Mouse (Mus musculus): ENCODE measurements around the gene Adamts4.

The Adamts4 gene

DNA sequence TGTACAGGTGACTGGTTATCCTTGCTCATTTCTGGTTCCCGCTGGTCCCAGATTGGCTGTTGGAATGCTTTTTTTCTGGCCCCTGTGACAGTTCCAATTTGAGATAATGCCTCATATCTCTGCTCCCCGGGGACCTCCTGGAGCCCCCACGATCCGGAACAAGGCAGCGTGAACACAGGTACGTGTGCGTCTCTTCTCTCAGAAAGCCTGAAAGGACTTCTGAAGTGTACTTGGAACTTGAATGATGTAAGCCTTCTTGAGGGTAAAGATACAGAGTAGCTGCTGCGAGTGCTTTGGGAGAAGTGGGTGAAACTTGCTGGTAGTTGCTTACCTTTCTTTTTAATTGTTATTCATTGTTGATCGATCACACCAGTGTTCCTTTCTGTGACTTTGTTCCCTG lies 21.0 kb downstream of the Adamts4 start:
- in situ Hi-C loops (cut with MboI; ENCODE audit: low pct_unique_long_range_greater_than_20kb in 1 of 2, low sequenced_read_pairs in 2 of 2, unreplicated experiment in 1 of 2): no loop called here

DNA sequence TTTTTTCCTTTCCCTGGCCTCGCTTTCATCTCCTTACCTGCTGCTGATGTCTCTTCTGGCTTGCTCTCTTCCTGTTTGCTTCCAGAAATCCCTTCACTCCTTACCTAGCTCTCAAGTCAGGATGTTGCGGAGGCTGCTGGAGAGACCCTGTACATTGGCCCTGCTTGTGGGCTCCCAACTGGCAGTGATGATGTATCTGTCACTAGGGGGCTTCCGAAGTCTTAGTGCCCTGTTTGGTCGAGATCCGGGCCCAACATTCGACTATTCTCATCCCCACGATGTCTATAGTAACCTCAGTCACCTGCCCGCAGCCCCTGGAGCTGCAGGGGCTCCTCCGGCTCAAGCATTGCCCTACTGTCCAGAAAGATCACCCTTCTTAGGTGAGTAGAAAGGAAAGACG lies 21.4 kb downstream of the Adamts4 start:
- in situ Hi-C loops (cut with MboI; ENCODE audit: low pct_unique_long_range_greater_than_20kb in 1 of 2, low sequenced_read_pairs in 2 of 2, unreplicated experiment in 1 of 2): no loop called here

DNA sequence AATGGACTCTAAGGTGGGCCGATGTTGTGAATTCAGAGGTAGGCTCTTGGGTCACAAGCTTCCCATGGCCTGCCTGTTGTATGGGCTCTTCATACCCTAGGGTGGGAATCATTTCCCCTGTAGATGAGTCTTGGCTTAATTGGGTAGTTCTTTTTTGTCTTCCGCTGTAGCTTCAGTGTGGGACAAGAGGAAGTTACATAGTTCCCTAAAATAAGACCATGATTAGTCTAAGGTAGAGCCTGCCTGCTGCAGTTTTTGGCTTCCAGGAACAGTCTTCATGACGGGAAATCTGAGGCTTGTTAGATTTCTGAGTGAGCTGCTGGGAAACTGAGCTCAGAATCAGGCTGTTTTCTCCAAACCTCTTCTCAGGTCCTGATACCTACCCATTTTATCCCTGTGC lies 21.9 kb downstream of the Adamts4 start:
- in situ Hi-C loops (cut with MboI; ENCODE audit: low pct_unique_long_range_greater_than_20kb in 1 of 2, low sequenced_read_pairs in 2 of 2, unreplicated experiment in 1 of 2): no loop called here

DNA sequence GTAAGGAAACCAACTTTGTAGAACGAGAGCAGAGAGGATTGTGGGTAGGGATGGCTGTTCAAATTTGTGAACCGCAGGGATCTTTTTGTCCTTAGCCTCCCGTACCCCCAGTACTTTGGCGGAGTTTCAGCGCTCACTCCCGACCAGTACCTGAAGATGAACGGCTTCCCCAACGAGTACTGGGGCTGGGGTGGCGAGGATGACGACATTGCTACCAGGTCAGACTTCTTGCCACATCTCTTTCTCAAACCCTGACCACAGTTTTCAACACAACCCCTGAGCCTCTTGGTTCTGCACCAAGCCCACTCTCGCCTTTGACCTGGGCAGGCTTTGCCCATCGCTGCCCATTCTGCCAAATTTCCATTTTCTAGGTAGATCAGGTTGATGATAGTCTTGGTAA lies 23.9 kb downstream of the Adamts4 start:
- in situ Hi-C loops (cut with MboI; ENCODE audit: low pct_unique_long_range_greater_than_20kb in 1 of 2, low sequenced_read_pairs in 2 of 2, unreplicated experiment in 1 of 2): no loop called here

DNA sequence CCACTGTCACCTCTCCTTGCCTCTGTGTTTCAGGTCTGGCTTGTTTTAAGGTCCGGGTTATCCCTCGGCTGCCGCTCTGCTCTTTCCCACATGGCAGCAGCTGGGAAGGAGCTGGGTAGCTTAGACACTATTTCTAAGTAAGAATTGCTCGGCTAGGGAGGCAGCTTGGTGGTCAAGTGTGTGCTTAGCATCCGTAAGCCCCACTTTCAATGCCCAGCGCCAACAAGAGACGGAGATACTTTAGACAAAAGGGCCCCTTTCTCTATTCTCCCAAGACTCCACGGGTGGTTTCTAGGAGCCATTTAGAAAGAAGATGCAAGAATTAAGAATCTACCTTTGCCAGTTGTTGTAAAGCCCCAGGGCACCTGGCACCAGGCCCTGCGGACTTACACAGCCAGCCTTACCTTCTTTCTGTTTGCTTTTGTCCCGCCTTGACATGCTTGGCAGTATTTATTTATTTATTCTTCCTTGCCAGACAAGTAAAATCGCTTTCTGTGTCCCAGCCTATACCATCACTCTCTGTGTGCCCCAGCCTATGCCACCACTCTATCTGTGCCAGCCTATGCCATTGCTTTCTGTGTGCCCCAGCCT lies 25.0 kb downstream of the Adamts4 start:
- in situ Hi-C loops (cut with MboI; ENCODE audit: low pct_unique_long_range_greater_than_20kb in 1 of 2, low sequenced_read_pairs in 2 of 2, unreplicated experiment in 1 of 2): no loop called here

DNA sequence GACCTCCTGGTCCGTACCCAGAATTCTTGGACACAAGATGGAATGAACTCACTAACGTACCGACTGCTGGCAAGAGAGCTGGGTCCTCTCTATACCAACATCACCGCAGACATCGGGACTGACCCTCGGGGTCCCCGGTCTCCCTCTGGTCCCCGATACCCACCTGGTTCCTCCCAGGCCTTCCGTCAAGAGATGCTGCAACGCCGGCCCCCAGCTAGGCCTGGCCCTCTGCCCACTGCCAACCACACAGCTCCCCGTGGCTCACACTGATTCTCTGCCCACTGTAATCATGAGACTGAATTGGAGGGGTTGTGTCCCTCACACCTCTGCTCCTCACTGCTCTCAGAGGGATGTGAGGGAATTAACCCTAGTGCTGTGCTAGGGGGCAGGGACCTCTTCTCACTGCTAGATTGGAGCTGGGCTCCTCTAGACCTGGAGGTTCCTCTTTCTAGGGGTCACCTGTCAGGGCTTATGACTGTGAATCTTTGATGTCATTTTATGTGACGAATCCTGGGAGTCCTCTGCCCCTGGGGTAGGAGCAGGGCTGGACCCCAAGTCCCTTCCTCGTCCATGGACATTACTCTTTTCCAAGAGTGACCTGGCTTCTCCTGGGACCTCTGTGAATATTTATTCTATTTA lies 26.0 kb downstream of the Adamts4 start:
- in situ Hi-C loops (cut with MboI; ENCODE audit: low pct_unique_long_range_greater_than_20kb in 1 of 2, low sequenced_read_pairs in 2 of 2, unreplicated experiment in 1 of 2): no loop called here

DNA sequence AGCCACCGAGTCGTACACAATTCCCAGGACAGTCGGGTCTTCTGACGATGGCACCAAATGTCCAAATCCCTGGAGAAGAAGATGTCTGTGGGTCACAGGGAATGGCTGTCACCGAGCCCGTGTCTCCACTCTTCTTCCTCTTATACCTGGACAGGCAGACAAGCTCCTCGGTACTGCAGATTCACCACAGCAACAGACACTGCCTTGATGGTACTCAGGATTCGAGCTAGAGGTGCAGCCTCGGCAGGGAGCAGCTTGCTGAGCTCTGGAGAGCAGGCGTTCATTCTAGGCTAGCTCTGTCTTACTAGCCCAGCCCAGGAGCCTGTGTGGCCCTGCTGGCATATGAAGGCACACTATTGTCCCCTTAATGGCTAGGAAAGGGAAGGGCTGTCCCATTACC lies 27.5 kb downstream of the Adamts4 start:
- in situ Hi-C loops (cut with MboI; ENCODE audit: low pct_unique_long_range_greater_than_20kb in 1 of 2, low sequenced_read_pairs in 2 of 2, unreplicated experiment in 1 of 2): no loop called here

DNA sequence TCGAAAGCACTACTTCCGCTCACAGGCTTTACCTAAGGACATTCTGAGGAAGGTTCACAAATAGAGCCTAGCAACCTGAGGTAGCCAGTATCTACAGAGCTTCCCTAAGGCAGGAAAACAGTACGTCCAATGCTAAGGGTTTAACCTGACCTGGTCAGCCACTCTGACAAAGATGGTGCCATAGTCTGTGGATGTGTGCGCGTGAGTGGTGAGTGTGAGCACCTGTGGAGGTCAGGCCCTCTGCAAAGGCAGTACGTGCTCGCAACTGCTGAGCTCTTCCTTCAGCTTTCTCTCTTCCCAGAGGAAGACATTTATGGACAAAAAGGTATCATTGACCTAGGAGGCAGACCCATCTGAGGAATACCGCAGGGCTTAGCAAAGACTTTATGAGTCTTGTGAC lies 28.2 kb downstream of the Adamts4 start:
- in situ Hi-C loops (cut with MboI; ENCODE audit: low pct_unique_long_range_greater_than_20kb in 1 of 2, low sequenced_read_pairs in 2 of 2, unreplicated experiment in 1 of 2): no loop called here

DNA sequence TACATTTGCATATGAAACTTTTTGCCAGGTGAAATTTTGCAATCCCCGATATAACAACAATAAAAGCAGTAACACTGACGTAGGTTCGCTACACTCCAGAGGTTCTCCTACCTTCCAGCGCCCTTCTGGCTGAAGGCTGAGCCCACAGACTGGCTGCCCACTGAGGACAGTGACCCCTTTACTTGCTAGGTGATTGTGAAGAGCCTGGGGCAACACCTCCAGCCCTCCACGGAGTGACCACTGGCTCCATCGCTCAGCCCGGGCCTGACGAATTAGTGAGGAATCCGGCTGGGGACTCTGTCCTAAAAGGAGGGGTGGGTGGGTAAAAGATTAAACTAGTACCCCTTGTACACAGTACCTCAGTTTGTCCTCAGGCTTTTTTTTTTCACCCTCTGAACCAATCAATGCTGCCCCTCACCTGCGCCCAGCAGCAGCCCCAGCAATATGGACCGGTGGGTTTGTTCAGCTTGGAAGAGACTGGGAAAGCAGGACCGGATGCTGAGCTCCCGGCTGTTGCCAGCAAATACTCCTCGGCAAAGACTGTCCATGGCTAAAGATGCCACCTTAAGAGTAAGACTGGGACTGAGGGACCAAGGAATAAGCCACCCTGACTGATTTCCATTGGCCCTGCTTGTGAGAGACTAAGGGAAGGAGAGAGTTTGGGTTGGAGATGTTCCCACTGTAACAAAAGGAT lies 28.9 kb downstream of the Adamts4 start:
- in situ Hi-C loops (cut with MboI; ENCODE audit: low pct_unique_long_range_greater_than_20kb in 1 of 2, low sequenced_read_pairs in 2 of 2, unreplicated experiment in 1 of 2): no loop called here

DNA sequence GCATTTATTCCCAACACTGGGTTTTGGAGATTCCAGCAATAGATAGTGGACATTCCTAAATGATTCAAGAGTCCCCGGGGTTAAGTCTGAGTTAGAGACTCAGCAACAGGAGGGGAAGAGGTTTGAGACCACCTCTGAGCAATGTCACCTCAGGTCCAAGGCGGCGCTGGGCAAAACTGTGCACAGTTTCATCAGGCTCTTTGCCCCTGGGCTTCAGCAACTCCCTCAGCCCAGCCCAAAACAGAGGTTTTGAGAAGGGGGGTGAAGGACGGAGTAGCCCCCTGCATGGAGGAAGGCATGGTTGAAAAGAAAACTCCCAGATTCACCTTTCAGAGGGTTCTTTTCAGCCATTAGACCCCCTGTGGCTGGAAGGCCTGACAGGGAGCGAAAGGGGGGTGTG lies 29.5 kb downstream of the Adamts4 start:
- in situ Hi-C loops (cut with MboI; ENCODE audit: low pct_unique_long_range_greater_than_20kb in 1 of 2, low sequenced_read_pairs in 2 of 2, unreplicated experiment in 1 of 2): no loop called here

DNA sequence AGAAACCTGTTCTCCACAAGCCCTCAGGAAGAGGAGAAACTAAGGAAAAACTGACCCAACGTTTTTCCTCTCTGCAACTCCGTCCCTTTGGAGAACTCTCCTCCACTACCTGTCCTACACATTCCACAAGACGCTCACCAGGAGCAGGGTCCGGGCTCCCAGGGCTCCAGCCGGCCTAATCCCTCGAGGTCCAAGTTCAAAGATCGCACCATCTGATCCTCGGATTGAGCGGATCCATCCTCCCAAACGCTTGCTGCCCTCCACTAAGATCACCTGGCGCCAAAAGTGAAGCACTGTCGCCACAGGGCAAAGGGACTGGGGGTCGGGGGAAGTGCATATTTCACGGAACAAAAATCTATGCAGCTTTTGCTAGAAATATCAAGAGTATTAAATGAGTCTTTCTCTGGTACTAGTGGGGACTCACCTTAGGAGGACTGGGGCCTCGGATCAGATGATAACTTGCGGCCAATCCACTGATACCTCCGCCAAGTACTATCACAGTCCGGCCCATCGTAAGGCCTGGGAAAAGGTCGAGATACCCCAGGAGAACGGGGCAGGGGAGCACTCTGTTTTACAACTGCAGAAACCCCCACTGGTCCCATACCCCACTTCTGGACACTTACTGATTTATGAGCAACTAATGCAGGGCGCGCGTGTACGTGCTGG lies 30.2 kb downstream of the Adamts4 start:
- in situ Hi-C loops (cut with MboI; ENCODE audit: low pct_unique_long_range_greater_than_20kb in 1 of 2, low sequenced_read_pairs in 2 of 2, unreplicated experiment in 1 of 2): no loop called here

DNA sequence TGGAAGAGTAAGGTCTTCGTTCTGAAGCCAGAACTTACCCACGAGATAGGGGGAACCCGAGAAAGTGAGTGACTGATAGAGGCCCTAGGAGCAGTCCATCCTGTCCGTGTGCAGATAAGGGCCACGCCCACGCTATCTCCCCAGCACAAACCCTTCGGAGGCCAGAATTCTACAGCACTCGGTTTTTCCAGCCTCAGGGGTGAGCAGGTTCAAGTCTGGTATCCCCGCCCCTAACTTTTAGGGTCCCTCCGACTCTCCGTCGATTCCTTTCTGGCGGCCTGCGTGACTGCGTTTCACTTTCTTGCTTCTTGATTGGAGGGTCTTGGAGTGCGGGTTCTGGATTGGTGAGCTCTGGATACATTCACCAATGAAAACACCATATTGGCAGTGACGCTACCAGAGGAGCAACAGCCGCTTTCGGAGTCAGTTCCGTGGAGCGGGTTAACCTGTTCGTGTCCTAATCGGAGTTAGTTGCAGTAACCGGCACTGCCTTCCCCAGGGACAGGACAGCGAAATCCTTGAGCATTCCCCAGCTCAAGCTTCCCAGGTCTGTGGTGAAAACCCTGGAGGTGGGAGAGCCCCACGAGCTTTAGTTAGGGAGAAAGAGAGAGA lies 30.8 kb downstream of the Adamts4 start, which contains the start of gene Ppox:
Gene Ppox (minus strand): TSS at position 271 of the 612 bp plus-strand sequence.
- in situ Hi-C loops (cut with MboI; ENCODE audit: low pct_unique_long_range_greater_than_20kb in 1 of 2, low sequenced_read_pairs in 2 of 2, unreplicated experiment in 1 of 2): no loop called here

DNA sequence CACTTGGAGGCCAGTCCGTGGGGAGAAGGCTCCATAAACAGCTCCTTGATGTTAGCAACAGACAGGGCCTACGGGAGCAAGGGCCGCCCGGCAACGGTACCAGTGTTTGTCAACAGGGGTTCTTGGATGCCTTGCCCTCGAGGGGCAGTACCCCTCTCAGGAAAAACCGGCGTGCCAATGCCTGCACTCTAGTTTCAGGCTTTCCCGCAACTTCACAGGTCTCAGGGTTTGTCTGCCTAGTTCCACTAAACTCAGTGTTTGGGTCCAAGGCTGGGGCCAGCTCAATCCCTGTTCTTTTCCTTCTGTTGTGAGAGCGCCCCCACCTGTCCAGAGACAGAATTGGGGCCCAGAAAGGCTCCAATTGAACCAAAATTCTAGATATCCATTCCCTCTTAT lies 31.3 kb downstream of the Adamts4 start:
- in situ Hi-C loops (cut with MboI; ENCODE audit: low pct_unique_long_range_greater_than_20kb in 1 of 2, low sequenced_read_pairs in 2 of 2, unreplicated experiment in 1 of 2): no loop called here

DNA sequence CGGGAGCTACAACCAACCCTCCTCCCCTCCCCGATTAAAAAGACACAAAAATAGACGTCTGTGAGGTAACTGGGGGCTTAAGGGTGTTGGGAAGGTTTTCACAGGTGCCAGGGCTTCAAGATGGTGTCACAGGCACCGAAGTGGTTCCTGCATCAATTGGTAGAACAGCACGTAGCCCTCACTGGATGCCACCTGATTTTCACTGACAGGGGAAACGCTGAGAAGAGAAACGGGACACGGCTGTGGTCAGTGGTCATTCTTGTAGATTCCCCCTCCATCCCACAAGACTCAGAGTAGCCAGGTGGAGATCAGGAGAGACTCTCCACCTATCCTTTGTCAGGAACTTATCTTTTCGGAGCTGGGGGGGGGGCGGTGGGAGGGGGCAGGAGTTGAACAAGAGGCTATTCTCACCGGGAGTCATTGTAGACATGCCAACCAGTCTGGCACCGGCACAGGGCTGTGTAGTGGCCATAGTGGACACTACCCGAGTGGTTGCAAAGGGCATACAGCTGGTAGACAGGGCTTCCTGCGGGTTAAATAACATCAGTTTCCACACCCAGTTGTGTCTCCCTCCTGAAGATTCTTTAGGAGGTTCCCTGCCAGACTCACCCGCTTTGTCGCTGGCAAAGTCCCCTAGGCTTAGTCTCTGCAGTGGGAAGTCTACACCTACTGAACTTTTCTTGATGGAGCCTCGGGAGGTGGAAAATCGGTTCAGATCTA lies 32.0 kb downstream of the Adamts4 start:
- in situ Hi-C loops (cut with MboI; ENCODE audit: low pct_unique_long_range_greater_than_20kb in 1 of 2, low sequenced_read_pairs in 2 of 2, unreplicated experiment in 1 of 2): no loop called here

DNA sequence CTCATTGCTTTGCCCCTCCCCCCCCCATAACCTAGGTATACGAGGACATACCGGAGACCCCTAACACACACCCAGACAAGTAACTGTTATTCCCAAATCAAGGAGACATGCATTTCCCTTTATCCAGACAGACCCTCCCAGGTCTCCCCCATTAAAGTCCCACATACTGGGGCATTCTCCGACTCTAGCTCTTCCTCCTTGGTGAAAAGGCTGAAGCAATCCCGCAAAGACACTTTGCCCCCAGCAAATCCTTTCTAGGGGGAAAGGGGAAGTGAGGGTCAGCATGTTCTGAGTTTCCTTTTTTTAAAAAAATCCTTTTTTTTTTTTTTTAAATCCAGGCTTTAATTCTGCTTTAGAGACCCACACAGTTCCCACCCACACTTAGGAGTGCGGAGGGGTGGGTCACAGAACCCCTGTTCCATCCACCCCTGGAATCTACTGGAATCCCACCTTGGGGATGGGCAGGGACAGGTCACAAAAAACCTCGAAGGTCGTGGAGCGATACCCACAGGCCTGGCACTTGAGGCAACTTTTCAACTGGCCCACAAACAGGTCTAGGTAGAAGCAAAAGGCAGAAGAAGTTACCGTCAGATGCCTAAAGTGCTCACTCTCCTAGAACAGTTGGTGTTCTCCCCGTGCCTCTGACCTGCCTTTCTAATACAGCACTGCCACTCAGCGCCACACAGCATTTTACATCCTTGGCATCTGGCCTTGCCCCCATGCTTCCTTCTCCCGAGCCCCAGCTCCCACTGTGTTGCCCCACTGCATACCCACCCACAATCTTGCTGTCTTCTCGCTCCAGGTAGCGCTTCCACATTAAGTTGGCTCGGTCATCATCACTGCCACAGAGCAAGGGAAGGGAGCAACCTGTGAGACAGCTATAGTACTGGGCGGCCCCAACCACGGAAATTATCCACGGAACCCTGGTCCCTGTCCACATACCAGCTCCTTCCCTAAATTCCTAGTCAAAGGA lies 33.3 kb downstream of the Adamts4 start:
- in situ Hi-C loops (cut with MboI; ENCODE audit: low pct_unique_long_range_greater_than_20kb in 1 of 2, low sequenced_read_pairs in 2 of 2, unreplicated experiment in 1 of 2): no loop called here

DNA sequence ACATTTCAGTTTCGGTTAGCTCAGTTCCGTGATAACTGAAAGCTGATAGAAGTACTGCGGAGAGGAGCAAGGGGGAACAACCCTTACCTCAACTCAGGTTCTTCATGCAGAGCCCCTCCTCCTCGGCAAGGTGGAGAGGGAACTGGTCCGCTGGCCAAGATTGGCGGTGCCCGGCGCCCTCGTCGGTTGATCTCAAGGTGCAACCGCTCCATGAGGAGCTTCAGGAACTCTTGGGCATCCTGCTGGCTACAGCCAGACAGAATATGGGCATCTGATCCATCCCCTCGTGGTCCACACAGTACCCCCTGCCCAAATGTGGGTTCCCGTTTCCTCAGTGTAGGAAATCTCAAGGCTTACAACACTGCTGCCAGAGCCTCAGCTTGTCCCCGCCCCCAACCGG lies 34.3 kb downstream of the Adamts4 start:
- in situ Hi-C loops (cut with MboI; ENCODE audit: low pct_unique_long_range_greater_than_20kb in 1 of 2, low sequenced_read_pairs in 2 of 2, unreplicated experiment in 1 of 2): no loop called here

DNA sequence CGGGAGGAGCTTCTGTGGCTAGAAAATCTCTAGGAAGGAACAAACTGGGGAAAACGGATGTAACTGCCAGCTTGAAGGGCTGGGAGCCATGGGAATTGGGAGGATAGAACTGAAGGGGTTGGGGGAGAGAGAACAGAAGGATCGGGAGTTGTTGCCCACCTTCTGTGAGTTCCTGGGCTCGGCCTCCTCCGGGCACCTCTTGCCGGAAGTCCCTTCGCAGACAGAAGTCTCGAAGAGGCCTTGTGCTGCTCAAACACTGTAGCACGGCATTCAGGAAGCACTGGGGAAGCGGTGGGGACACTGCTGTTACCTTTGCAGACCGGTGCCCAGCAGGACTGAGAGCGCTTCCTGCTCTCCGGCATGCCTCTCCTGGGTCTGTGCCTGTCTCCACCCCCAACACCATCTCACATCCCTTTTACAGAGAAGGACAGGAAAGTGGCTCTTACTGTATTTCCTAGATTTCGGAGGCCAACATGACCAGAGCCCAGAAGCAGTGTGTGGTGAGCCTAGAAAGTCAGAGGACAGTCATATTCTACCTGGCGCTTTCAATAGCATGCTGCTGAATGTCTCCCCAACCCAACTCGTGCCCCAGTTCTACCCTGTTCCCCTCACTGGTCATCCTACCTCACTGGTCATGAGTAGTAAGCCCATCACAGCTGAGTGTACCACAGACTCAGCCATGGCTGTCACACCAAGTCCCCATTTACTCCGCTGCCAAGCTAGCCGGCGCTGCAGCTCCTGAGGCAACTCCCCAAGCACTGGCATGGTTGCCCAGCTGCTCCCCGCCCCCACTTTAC lies 35.1 kb downstream of the Adamts4 start:
- in situ Hi-C loops (cut with MboI; ENCODE audit: low pct_unique_long_range_greater_than_20kb in 1 of 2, low sequenced_read_pairs in 2 of 2, unreplicated experiment in 1 of 2): no loop called here

Measured in mouse embryonic stem cell (cell line).